Mouse (Mus musculus) intestine, postnatal 0 days (tissue): ENCODE data around the gene Lig4. TPM values are rescaled to one million over a fixed set of nuclear protein-coding genes. Genes with fewer than 3 reads are reported as not detected.
A peak's percentile ranks its signal among the peaks of the same experiment; 100 is the strongest.

Source experiments
- ATAC-seq: fragments of 200-750 bp; cut with Nextera tagmentation; 2 replicates; pipeline ENCODE4 v1.8.0; 2017; ENCODE audit warnings: mild to moderate bottlenecking, moderate TSS enrichment, moderate library complexity
- H3K27ac ChIP-seq: fragments of 300-500 bp; sonication (generic); 2 replicates; pipeline ENCODE4 v1.5.1; 2014; ENCODE audit warnings: mild to moderate bottlenecking, low read depth, low read length, moderate library complexity
- H3K27me3 ChIP-seq: fragments of 300-500 bp; sonication (generic); replicated peaks from 2 replicates; pipeline ENCODE4 v1.6.1; 2014; ENCODE audit warnings: low read length, mixed read lengths; ENCODE audit not compliant: control insufficient read depth, insufficient read depth
- H3K36me3 ChIP-seq: fragments of 300-500 bp; sonication (generic); 2 replicates; pipeline ENCODE4 v1.6.1; 2014; ENCODE audit warnings: mild to moderate bottlenecking, moderate library complexity; ENCODE audit not compliant: control insufficient read depth, insufficient read depth
- H3K4me1 ChIP-seq: fragments of 300-500 bp; sonication (generic); replicated peaks from 2 replicates; pipeline ENCODE4 v1.6.1; 2014; ENCODE audit warnings: antibody characterized with exemption, low read length, mixed read lengths; ENCODE audit not compliant: control insufficient read depth, insufficient read depth
- H3K4me2 ChIP-seq: fragments of 300-500 bp; sonication (generic); replicated peaks from 2 replicates; pipeline ENCODE4 v1.6.1; 2014; ENCODE audit warnings: low read depth, mild to moderate bottlenecking, moderate library complexity
- H3K4me3 ChIP-seq: fragments of 300-500 bp; sonication (generic); 2 replicates; pipeline ENCODE4 v1.5.1; 2014; ENCODE audit warnings: low read depth, low read length
- H3K9ac ChIP-seq: fragments of 300-500 bp; sonication (generic); 2 replicates; pipeline ENCODE4 v1.6.1; 2014; ENCODE audit warnings: mild to moderate bottlenecking, low read depth, low read length
- H3K9me3 ChIP-seq: fragments of 300-500 bp; sonication (generic); 2 replicates; pipeline ENCODE4 v1.6.1; 2016; ENCODE audit warnings: mixed run types; ENCODE audit not compliant: control insufficient read depth
- CTCF ChIP-seq: sonication (generic); IDR thresholded peaks from 2 replicates; pipeline ENCODE4 v1.5.1; 2016; ENCODE audit warnings: low read depth, mild to moderate bottlenecking, control low read depth, antibody characterized with exemption, moderate library complexity
- WGBS: fragments of 180-500 bp; shearing (Covaris S2); extraction: QIAGEN DNeasy Blood & Tissue Kit; methylation state at CpG from one replicate; pipeline ENCODE4 v1.1.7; 2014; 5-methylcytosine and 5-hydroxymethylcytosine counted together
- polyA plus RNA-seq: library from polyadenylated mRNA; unstranded; fragments of >200 nt; fragmentation: Nextera tagmentation; extraction: Ambion mirVana; gene quantifications from 2 replicates; pipeline ENCODE4 v1.2.1, GENCODE M21; 2015

Gene Lig4
- polyA plus RNA-seq, 1 experiment from 2014 or later = 3.0 TPM

DNA sequence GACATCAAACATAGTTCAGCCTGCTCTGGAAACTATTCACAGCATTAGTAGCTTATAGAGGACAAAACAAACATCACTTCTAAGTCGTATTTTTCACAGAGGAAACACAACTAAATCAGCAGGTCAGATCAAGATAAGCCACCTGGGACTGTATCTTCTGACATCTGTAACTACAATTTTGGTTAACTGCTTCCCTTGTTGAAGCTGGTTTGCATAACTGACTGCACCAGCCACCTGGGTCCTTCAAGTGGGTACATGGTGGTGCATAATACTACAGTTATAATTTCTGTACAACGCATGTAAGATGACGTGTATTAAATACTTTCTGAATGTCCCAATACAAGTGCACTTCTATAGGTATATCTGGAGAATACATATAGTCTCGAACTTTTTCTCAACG is 2.2 kb downstream of the Lig4 start:
- H3K27ac ChIP-seq = no peak overlapping the region
- peaks cover 12% of the 10 kb centered on the region; the same call in 1 of the 2 replicates for H3K36me3 ChIP-seq
- no peaks in the 10 kb centered on the region for H3K9me3 ChIP-seq
- peak overlapping the region; percentile 79 for H3K4me3 ChIP-seq
- WGBS = 30% methylated on average over 5 of the region's 5 CpGs
- 0 out of 2 replicates have a peak, but pooled peaks cover 7% of the 10 kb centered on the region for H3K4me1 ChIP-seq
- ATAC-seq = no peak
- peak overlapping the region; percentile 86 for H3K4me2 ChIP-seq
- TF ChIP-seq CTCF = no peak
- H3K9ac ChIP-seq = no peak overlapping the region
- H3K27me3 ChIP-seq = no peaks in the 10 kb centered on the region

DNA sequence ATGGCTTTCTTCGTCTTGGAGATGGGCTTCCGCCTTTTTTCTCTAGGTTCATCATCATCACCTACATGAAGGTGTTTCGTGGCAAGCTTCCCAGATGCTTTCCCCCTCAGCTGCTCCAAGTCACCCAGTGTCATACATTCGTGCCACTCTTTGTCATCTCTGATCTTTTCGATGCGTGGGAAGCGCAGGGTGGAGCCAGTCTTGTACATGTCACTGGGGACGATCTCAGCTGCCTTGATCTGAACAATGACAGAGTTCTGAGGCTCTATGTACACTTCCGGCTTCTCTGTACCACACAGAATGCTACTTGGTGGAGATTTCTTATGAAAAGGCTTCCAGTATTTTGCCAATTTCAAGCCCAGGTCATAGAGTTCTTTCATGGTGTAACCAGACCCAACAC is 5.6 kb downstream of the Lig4 start:
- H3K4me2 ChIP-seq = no peak overlapping the region
- no peak overlapping the region for H3K27ac ChIP-seq
- H3K9ac ChIP-seq = no peak overlapping the region
- H3K27me3 ChIP-seq = no peaks in the 10 kb centered on the region
- ATAC-seq = no peak
- H3K4me3 ChIP-seq = no peak overlapping the region
- WGBS = 91% methylated on average over 9 of the region's 9 CpGs
- TF ChIP-seq CTCF = no peak
- H3K9me3 ChIP-seq = no peaks in the 10 kb centered on the region
- 0 out of 2 replicates have a peak, but pooled peaks cover 2% of the 10 kb centered on the region for H3K4me1 ChIP-seq
- peaks cover 12% of the 10 kb centered on the region; the same call in 1 of the 2 replicates for H3K36me3 ChIP-seq

DNA sequence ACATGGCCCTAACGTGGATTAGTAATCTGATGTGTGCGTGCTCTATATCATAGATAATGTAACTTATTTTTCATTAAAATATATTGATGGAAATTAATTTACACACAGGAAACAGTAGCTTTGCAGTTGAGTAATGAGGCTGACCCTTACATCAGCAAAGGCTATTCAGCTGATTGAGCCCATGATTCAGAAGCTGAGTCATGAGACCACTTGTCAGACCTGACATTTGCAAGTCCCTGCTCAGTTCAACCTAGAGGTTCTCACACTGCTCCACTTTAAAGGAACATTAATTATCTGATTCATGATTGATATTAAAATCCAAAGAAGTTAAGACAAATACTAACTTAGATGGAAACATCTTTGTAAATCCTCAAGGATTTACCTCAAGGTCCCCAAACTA is 17.6 kb downstream of the Lig4 start:
- no peak for TF ChIP-seq CTCF
- Histone ChIP-seq H3K4me1 (no peaks in the 10 kb centered on the region), H3K9ac (no peak overlapping the region)

DNA sequence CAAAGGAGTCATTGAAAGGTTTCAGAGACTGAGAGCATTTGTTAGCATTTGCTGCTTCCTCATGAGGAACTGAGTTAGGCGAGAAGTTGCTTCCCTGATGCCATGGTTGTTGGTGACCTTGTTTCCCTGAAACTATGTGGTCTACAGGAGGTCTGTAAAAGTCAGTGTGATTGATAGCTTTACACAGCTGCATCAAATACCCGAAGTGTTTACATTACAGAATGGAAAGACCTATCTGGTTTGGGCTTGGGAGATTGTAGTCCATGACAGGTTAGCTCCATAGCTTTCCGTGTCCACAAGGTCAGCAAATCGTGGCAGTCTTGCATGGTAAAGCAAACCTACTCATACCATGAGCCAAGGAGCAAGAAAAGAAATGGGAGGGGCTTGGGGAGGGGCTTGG is 19.1 kb downstream of the Lig4 start:
- H3K4me2 ChIP-seq = no peak overlapping the region
- H3K36me3 ChIP-seq = no peaks in the 10 kb centered on the region
- no peak overlapping the region for H3K4me3 ChIP-seq
- H3K9ac ChIP-seq = no peak overlapping the region
- no peaks in the 10 kb centered on the region for H3K9me3 ChIP-seq
- ATAC-seq = no peak
- 40% methylated on average over 4 of the region's 4 CpGs for WGBS
- H3K27ac ChIP-seq = no peak overlapping the region
- H3K27me3 ChIP-seq = no peaks in the 10 kb centered on the region
- TF ChIP-seq CTCF = no peak
- H3K4me1 ChIP-seq = no peaks in the 10 kb centered on the region

More for the DNA sequence above, 17.6 kb downstream of the Lig4 start:
- Histone ChIP-seq H3K4me3 (no peak overlapping the region), H3K27me3 (no peaks in the 10 kb centered on the region), H3K36me3 (no peaks in the 10 kb centered on the region), H3K27ac (no peak overlapping the region), H3K4me2 (no peak overlapping the region), H3K9me3 (no peaks in the 10 kb centered on the region)
- WGBS = 87% methylated on average over 2 of the region's 2 CpGs
- ATAC-seq = no peak

DNA sequence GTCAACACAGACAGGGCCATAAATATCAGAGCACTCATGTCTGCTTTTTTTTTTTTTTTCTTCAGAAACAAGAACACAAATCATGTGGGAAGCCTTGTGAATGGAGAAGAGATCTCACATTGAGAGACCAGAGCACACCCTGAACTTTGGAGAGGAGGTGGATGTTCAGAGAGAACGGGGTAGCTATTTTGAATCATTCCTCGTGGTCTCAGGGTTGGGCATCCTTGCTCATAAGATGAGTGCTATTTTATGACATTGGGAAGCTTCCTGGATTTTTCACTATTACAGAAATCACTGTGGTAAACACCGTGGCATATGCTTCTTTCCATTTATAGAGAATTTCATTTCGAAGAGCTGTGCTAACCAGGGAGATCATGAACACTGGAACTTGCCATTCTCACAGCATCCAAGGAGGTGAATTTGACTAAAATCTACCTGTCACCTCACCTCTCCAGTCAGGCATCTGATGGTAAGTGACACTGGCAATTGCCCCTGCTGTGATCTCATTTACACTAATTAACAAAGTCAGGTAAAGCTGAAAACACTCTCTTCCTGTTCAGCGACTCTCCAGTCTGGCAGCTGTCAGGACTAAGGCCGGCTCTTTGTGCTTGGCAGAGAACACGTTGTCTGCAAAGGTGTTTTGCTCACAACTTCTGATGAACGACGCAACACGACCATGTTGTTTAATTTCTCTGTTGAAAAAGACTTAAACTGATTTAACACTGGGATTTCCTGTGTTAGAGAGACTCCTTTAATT is 28.2 kb downstream of the Lig4 start:
- Histone ChIP-seq H3K4me2 (no peak overlapping the region), H3K27ac (no peak overlapping the region), H3K4me1 (no peaks in the 10 kb centered on the region), H3K9ac (no peak overlapping the region), H3K9me3 (no peaks in the 10 kb centered on the region), H3K27me3 (no peaks in the 10 kb centered on the region), H3K4me3 (no peak overlapping the region), H3K36me3 (no peaks in the 10 kb centered on the region)
- ATAC-seq = no peak
- TF ChIP-seq CTCF = no peak
- 57% methylated on average over 10 of the region's 10 CpGs for WGBS

DNA sequence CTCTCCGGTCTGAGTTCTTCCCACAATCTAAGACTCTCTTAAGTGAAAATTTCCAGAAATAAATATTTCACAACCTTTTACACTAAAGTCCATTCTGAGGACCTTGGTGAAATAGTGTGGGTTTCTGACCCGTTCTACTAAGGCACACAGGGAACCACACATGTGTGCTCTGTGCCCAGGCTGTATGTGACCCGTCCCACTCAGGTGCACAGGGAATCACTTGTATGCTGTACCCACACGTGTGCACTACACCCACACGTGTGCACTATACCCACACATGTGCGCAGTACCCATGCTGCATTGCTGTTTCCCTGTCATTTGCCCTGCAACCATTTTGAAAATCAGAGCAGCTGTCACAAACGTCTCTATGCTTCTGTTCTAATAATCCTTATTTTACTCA is 41.9 kb downstream of the Lig4 start:
- no peaks in the 10 kb centered on the region for H3K4me1 ChIP-seq
- H3K27me3 ChIP-seq = no peaks in the 10 kb centered on the region
- no peak for TF ChIP-seq CTCF
- no peak for ATAC-seq
- H3K27ac ChIP-seq = no peak overlapping the region
- 69% methylated on average over 7 of the region's 7 CpGs for WGBS
- H3K36me3 ChIP-seq = no peaks in the 10 kb centered on the region
- no peak overlapping the region for H3K4me2 ChIP-seq
- H3K9me3 ChIP-seq = no peaks in the 10 kb centered on the region
- H3K4me3 ChIP-seq = no peak overlapping the region
- no peak overlapping the region for H3K9ac ChIP-seq
